Mouse (Mus musculus) forebrain, postnatal 0 days (tissue): ENCODE data around the gene Vegfa. TPM values are rescaled to one million over a fixed set of nuclear protein-coding genes. Genes with fewer than 3 reads are reported as not detected.

Experiments
- ATAC-seq: fragments of 200-750 bp; cut with Nextera tagmentation; 2 replicates; pipeline ENCODE4 v1.8.0; 2017; ENCODE audit warnings: mild to moderate bottlenecking, moderate library complexity
- DNase-seq: peaks from one replicate; pipeline ENCODE4 v3.0.0-alpha.2; 2015
- H3K27ac ChIP-seq: fragments of 300-500 bp; sonication (generic); 2 replicates; pipeline ENCODE4 v1.5.1; 2014; ENCODE audit warnings: low read depth, mild to moderate bottlenecking, antibody characterized with exemption, low read length, moderate library complexity, mixed read lengths
- H3K27me3 ChIP-seq: fragments of 300-500 bp; sonication (generic); 2 replicates; pipeline ENCODE4 v1.6.1; 2014; ENCODE audit warnings: mild to moderate bottlenecking, low read length, mixed read lengths; ENCODE audit not compliant: insufficient read depth
- H3K36me3 ChIP-seq: fragments of 300-500 bp; sonication (generic); 2 replicates; pipeline ENCODE4 v1.6.1; 2014; ENCODE audit warnings: mild to moderate bottlenecking, moderate library complexity; ENCODE audit not compliant: insufficient read depth
- H3K4me1 ChIP-seq: fragments of 300-500 bp; sonication (generic); 2 replicates; pipeline ENCODE4 v1.6.1; 2014; ENCODE audit warnings: antibody characterized with exemption; ENCODE audit not compliant: insufficient read depth
- H3K4me2 ChIP-seq: fragments of 300-500 bp; sonication (generic); 2 replicates; pipeline ENCODE4 v1.6.1; 2014; ENCODE audit warnings: low read depth, mild to moderate bottlenecking, moderate library complexity
- H3K4me3 ChIP-seq: fragments of 300-500 bp; sonication (generic); 2 replicates; pipeline ENCODE4 v1.5.1; 2014; ENCODE audit warnings: low read depth, low read length, mixed read lengths
- H3K9ac ChIP-seq: fragments of 300-500 bp; sonication (generic); 2 replicates; pipeline ENCODE4 v1.6.1; 2014; ENCODE audit warnings: mild to moderate bottlenecking
- H3K9me3 ChIP-seq: fragments of 300-500 bp; sonication (generic); 2 replicates; pipeline ENCODE4 v1.6.1; 2016; ENCODE audit warnings: low read length
- CTCF ChIP-seq: sonication (generic); IDR thresholded peaks from 2 replicates; pipeline ENCODE4 v1.5.1; 2016; ENCODE audit warnings: antibody characterized with exemption, control low read depth, low read depth
- WGBS: fragments of 180-500 bp; shearing (Covaris S2); extraction: QIAGEN DNeasy Blood & Tissue Kit; methylation state at CpG from one replicate; pipeline ENCODE4 v1.1.7; 2014; 5-methylcytosine and 5-hydroxymethylcytosine counted together
- polyA plus RNA-seq: library from polyadenylated mRNA; unstranded; fragments of >200 nt; fragmentation: Nextera tagmentation; extraction: Ambion mirVana; gene quantifications from 2 replicates; pipeline ENCODE4 v1.2.1, GENCODE M21; 2015
- total RNA-seq: library from RNA; depleted of rRNA; stranded (reverse); fragments of >200 nt; gene quantifications from 2 replicates; pipeline ENCODE4 v1.2.3, GENCODE M21; 2014

The Vegfa gene
- total and polyA plus RNA-seq, 2 experiments from 2014 or later, result 2.0 to 96.5 TPM

- DNase-seq (no peak), ATAC-seq (no peak)
- H3K9ac ChIP-seq, result no peak overlapping the region
- no peaks in the 10 kb centered on the region for H3K4me1 ChIP-seq
- H3K27me3 ChIP-seq, result no peaks in the 10 kb centered on the region
- no peaks in the 10 kb centered on the region for H3K36me3 ChIP-seq
- 77% methylated on average over 6 of the region's 6 CpGs for whole genome bisulfite sequencing
- H3K4me2 ChIP-seq, result no peak overlapping the region
- no peak overlapping the region for H3K27ac ChIP-seq
- no peak for TF ChIP-seq CTCF
- H3K4me3 ChIP-seq, result no peak overlapping the region
- no peaks in the 10 kb centered on the region for H3K9me3 ChIP-seq
Observed at GRCm38 (mm10) chr17:46040561-46040960, 8.4 kb upstream of the Vegfa start.

- H3K9me3 ChIP-seq, result no peaks in the 10 kb centered on the region
- H3K27ac ChIP-seq, result no peak overlapping the region
- H3K27me3 ChIP-seq, result no peaks in the 10 kb centered on the region
- no peaks in the 10 kb centered on the region for H3K36me3 ChIP-seq
- TF ChIP-seq CTCF, result no peak
- no peaks in the 10 kb centered on the region for H3K4me1 ChIP-seq
- ATAC-seq, result no peak
- H3K4me2 ChIP-seq, result no peak overlapping the region
- 49% methylated on average over 3 of the region's 3 CpGs for WGBS
- H3K4me3 ChIP-seq, result no peak overlapping the region
- DNase-seq, result no peak
- H3K9ac ChIP-seq, result no peak overlapping the region
Observed at GRCm38 (mm10) chr17:46038906-46039305, 6.7 kb upstream of the Vegfa start.

GRCm38 (mm10) chr17:46036400-46036799, 4.2 kb upstream of the Vegfa start:
- no peaks in the 10 kb centered on the region for H3K27me3 ChIP-seq
- no peaks in the 10 kb centered on the region for H3K36me3 ChIP-seq
- 88% methylated on average over 6 of the region's 6 CpGs for WGBS
- no peak for TF ChIP-seq CTCF
- no peak for DNase-seq
- H3K9me3 ChIP-seq, result no peaks in the 10 kb centered on the region
- no peak overlapping the region for H3K9ac ChIP-seq
- no peak for ATAC-seq
- no peak overlapping the region for H3K4me2 ChIP-seq
- no peak overlapping the region for H3K4me3 ChIP-seq
- H3K27ac ChIP-seq, result no peak overlapping the region
- H3K4me1 ChIP-seq, result no peaks in the 10 kb centered on the region

GRCm38 (mm10) chr17:46034110-46034509, 1.9 kb upstream of the Vegfa start:
- Histone ChIP-seq H3K4me1 (peaks cover 7% of the 10 kb centered on the region; the same call in 1 of the 2 replicates), H3K4me3 (no peak overlapping the region), H3K9ac (no peak overlapping the region), H3K27me3 (no peaks in the 10 kb centered on the region), H3K36me3 (no peaks in the 10 kb centered on the region), H3K27ac (no peak overlapping the region), H3K4me2 (no peak overlapping the region), H3K9me3 (no peaks in the 10 kb centered on the region)
- no peak for TF ChIP-seq CTCF
- 57% methylated on average over 6 of the region's 6 CpGs for WGBS
- ATAC-seq (no peak), DNase-seq (no peak)

GRCm38 (mm10) chr17:46033607-46034006, 1.4 kb upstream of the Vegfa start:
- Histone ChIP-seq H3K9ac (no peak overlapping the region), H3K4me1 (peaks cover 12% of the 10 kb centered on the region), H3K4me3 (no peak overlapping the region), H3K9me3 (no peaks in the 10 kb centered on the region), H3K27me3 (no peaks in the 10 kb centered on the region), H3K27ac (no peak overlapping the region), H3K4me2 (no peak overlapping the region), H3K36me3 (no peaks in the 10 kb centered on the region)
- 23% methylated on average over 2 of the region's 2 CpGs for WGBS
- TF ChIP-seq CTCF, result no peak
- ATAC-seq (no peak), DNase-seq (no peak)

- peaks cover 17% of the 10 kb centered on the region for H3K4me1 ChIP-seq
- no peaks in the 10 kb centered on the region for H3K27me3 ChIP-seq
- 44% methylated on average over 5 of the region's 6 CpGs for WGBS
- no peaks in the 10 kb centered on the region for H3K9me3 ChIP-seq
- H3K4me3 ChIP-seq, result no peak overlapping the region
- no peak for ATAC-seq
- no peak overlapping the region for H3K27ac ChIP-seq
- H3K36me3 ChIP-seq, result no peaks in the 10 kb centered on the region
- H3K9ac ChIP-seq, result no peak overlapping the region
- DNase-seq, result no peak
- no peak for TF ChIP-seq CTCF
- no peak overlapping the region for H3K4me2 ChIP-seq
Observed at GRCm38 (mm10) chr17:46033122-46033521, 953 bp upstream of the Vegfa start.

GRCm38 (mm10) chr17:46031621-46032211, 453 bp downstream of the Vegfa start:
- under 1% methylated on average over 49 of the region's 50 CpGs for WGBS
- Histone ChIP-seq H3K4me2 (peak overlapping the region; percentile 65), H3K4me1 (peaks cover 25% of the 10 kb centered on the region), H3K9ac (peak overlapping the region; percentile 73), H3K9me3 (no peaks in the 10 kb centered on the region), H3K27ac (peak overlapping the region; percentile 77), H3K27me3 (no peaks in the 10 kb centered on the region), H3K36me3 (no peaks in the 10 kb centered on the region), H3K4me3 (peak overlapping the region; percentile 81)
- no peak for ATAC-seq
- DNase-seq, result no peak
- no peak for TF ChIP-seq CTCF
